In the genomic region with DNA sequence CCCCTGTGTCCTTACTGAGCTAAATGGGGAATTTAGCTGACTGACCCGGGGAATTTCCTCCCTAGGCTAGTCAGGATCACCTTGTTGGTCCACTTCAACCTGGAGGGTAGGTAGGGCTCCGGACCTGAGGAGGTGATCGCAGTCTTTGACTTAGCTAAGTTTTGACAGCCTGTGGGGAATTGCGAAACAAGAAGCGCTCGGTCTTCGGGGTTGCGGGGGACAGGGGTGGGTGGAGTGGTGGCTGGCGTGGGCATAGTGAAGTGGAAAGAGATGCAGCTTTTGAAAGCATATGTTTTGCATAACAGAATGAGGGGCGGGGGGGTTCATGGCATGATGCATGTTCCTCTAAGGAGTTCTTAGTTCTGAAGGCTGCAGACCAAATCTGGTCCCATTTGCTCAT, we compare ENCODE assay signal across 8 mouse cellular contexts. TPM values are rescaled to one million over a fixed set of nuclear protein-coding genes. Genes with fewer than 3 reads are reported as not detected.
DNase-seq lines count a peak whose midpoint lies in the region; ATAC-seq and TF ChIP-seq lines count a peak whose summit lies in the region.

No protein-coding gene starts in this region.

- no peaks in the 10 kb centered on the region for H3K9me3 ChIP-seq in kidney, embryonic 15.5 days (replicated peaks)
- no peaks in the 10 kb centered on the region for H3K9me3 ChIP-seq in heart, embryonic 13.5 days
- no peaks in the 10 kb centered on the region for H3K9me3 ChIP-seq in liver, embryonic 11.5 days (ENCODE audit: control insufficient read depth, low read length)
- H3K9me3 ChIP-seq in midbrain, embryonic 16.5 days (replicated peaks; ENCODE audit: control insufficient read depth, low read length, poor library complexity, severe bottlenecking), result no peaks in the 10 kb centered on the region

- TF ChIP-seq CTCF in brain, embryonic 14.5 days (IDR thresholded peaks at IDR 0.05; ENCODE audit: borderline replicate concordance, extremely low read depth, insufficient read depth, insufficient read length), result no peak

- no peak for TF ChIP-seq POLR2A in brain, embryonic 14.5 days (IDR thresholded peaks at IDR 0.05; ENCODE audit: borderline replicate concordance, extremely low read depth, insufficient read depth, insufficient read length, poor library complexity, severe bottlenecking)

- H3K9ac ChIP-seq in kidney, embryonic 15.5 days, result peak overlapping the region; percentile 71
- H3K9ac ChIP-seq in heart, embryonic 13.5 days, result peak overlapping the region; percentile 91
- peak overlapping the region; percentile 81 for H3K9ac ChIP-seq in liver, embryonic 11.5 days (ENCODE audit: low read depth, low read length)
- H3K9ac ChIP-seq in midbrain, embryonic 16.5 days (ENCODE audit: low read depth, low read length), result peak overlapping the region; percentile 80

- H3K36me3 ChIP-seq in kidney, embryonic 15.5 days, result peaks cover 35% of the 10 kb centered on the region
- H3K36me3 ChIP-seq in heart, embryonic 13.5 days, result peaks cover 41% of the 10 kb centered on the region
- peaks cover 14% of the 10 kb centered on the region for H3K36me3 ChIP-seq in liver, embryonic 11.5 days (ENCODE audit: control insufficient read depth, insufficient read depth, low read length)
- 0 out of 2 replicates have a peak, but pooled peaks cover 2% of the 10 kb centered on the region for H3K36me3 ChIP-seq in midbrain, embryonic 16.5 days (ENCODE audit: control insufficient read depth, insufficient read depth, low read length)

- 3% methylated on average over 10 of the region's 10 CpGs for WGBS in kidney, embryonic 15.5 days
- 2% methylated on average over 10 of the region's 10 CpGs for WGBS in heart, embryonic 13.5 days
- 6% methylated on average over 10 of the region's 10 CpGs for WGBS in liver, embryonic 11.5 days
- 3% methylated on average over 10 of the region's 10 CpGs for WGBS in midbrain, embryonic 16.5 days

- H3K27me3 ChIP-seq in kidney, embryonic 15.5 days, result no peaks in the 10 kb centered on the region
- no peaks in the 10 kb centered on the region for H3K27me3 ChIP-seq in heart, embryonic 13.5 days (replicated peaks)
- no peaks in the 10 kb centered on the region for H3K27me3 ChIP-seq in liver, embryonic 11.5 days (replicated peaks; ENCODE audit: control insufficient read depth, insufficient read depth, low read length)
- no peaks in the 10 kb centered on the region for H3K27me3 ChIP-seq in midbrain, embryonic 16.5 days (ENCODE audit: control insufficient read depth, insufficient read depth, low read depth, low read length)

- H3K4me1 ChIP-seq in kidney, embryonic 15.5 days, result peaks cover 11% of the 10 kb centered on the region
- H3K4me1 ChIP-seq in heart, embryonic 13.5 days, result peaks cover 11% of the 10 kb centered on the region
- H3K4me1 ChIP-seq in liver, embryonic 11.5 days (replicated peaks; ENCODE audit: control insufficient read depth, insufficient read depth, low read length), result 0 out of 2 replicates have a peak, but pooled peaks cover 6% of the 10 kb centered on the region
- peaks cover 7% of the 10 kb centered on the region for H3K4me1 ChIP-seq in midbrain, embryonic 16.5 days (ENCODE audit: control insufficient read depth, insufficient read depth, low read length)

- peak overlapping the region; percentile 94 for H3K27ac ChIP-seq in kidney, embryonic 15.5 days
- H3K27ac ChIP-seq in heart, embryonic 13.5 days (replicated peaks), result peak overlapping the region; percentile 93
- peak overlapping the region; percentile 90 for H3K27ac ChIP-seq in liver, embryonic 11.5 days (ENCODE audit: low read depth, low read length)
- peak overlapping the region; percentile 59; the same call in 1 of the 2 replicates for H3K27ac ChIP-seq in midbrain, embryonic 16.5 days (ENCODE audit: low read length)

- DNase-seq in kidney, adult 9 months, result no peak
- DNase-seq in brain, embryonic 14.5 days (ENCODE audit: low read depth), result peak; percentile 13
- no peak for DNase-seq in liver, embryonic 11.5 days (ENCODE audit: low spot score)
- DNase-seq in left cerebral cortex, adult 9 months (ENCODE audit: low spot score in 2 of 2), result no peak
- no peak for DNase-seq in frontal cortex, postnatal 14 days (ENCODE audit: low spot score in 2 of 2)

- ATAC-seq in kidney, embryonic 15.5 days (replicated peaks; ENCODE audit: low FRiP score), result no peak
- no peak for ATAC-seq in heart, embryonic 13.5 days (ENCODE audit: extremely low read depth, insufficient number of reproducible peaks, low FRiP score, low TSS enrichment)
- ATAC-seq in liver, embryonic 11.5 days (replicated peaks; ENCODE audit: low FRiP score), result peak; percentile 10; the same call in 1 of the 2 replicates
- ATAC-seq in midbrain, embryonic 16.5 days, result no peak

- peak overlapping the region; percentile 85 for H3K4me2 ChIP-seq in kidney, embryonic 15.5 days
- peak overlapping the region; percentile 99 for H3K4me2 ChIP-seq in heart, embryonic 13.5 days
- H3K4me2 ChIP-seq in liver, embryonic 11.5 days, result peak overlapping the region; percentile 94
- peak overlapping the region; percentile 93 for H3K4me2 ChIP-seq in midbrain, embryonic 16.5 days (ENCODE audit: low read length)

- peak overlapping the region; percentile 86 for H3K4me3 ChIP-seq in kidney, embryonic 15.5 days (replicated peaks)
- H3K4me3 ChIP-seq in heart, embryonic 13.5 days, result peak overlapping the region; percentile 83
- peak overlapping the region; percentile 77 for H3K4me3 ChIP-seq in liver, embryonic 11.5 days (ENCODE audit: low read depth, low read length)
- H3K4me3 ChIP-seq in midbrain, embryonic 16.5 days (ENCODE audit: low read depth, low read length), result peak overlapping the region; percentile 84

RNA-seq across cellular contexts. Expression of a gene that starts 0.8 kb away (rescaled TPM):
- 33.9 and 34.6 TPM in 2 replicates for polyA plus RNA-seq in kidney, embryonic 15.5 days (2015; fragmentation: Nextera tagmentation; extraction: Ambion mirVana)
- polyA plus RNA-seq in brain, embryonic 14.5 days (2012; rRNA removed), result 8.6 and 9.7 TPM in 2 replicates
- 24.6 and 29.4 TPM in 2 replicates for polyA plus RNA-seq in heart, embryonic 13.5 days (2015; fragmentation: Nextera tagmentation; extraction: Ambion mirVana)
- polyA plus RNA-seq in liver, embryonic 11.5 days (2014; fragmentation: Nextera tagmentation; extraction: Ambion mirVana), result 29.4 and 31.8 TPM in 2 replicates
- 10.7 and 11.1 TPM in 2 replicates for polyA plus RNA-seq in midbrain, embryonic 16.5 days (2015; fragmentation: Nextera tagmentation; extraction: Ambion mirVana)

RNA-seq across cellular contexts. Expression of a gene that starts 24.0 kb away (rescaled TPM):
- polyA plus RNA-seq in kidney, embryonic 15.5 days (2015; fragmentation: Nextera tagmentation; extraction: Ambion mirVana), result not detected in 2 replicates
- polyA plus RNA-seq in brain, embryonic 14.5 days (2012; rRNA removed), result 0.03 TPM in 1 of 2 replicates, not detected in the other
- 0.13 TPM in 1 of 2 replicates, not detected in the other for polyA plus RNA-seq in heart, embryonic 13.5 days (2015; fragmentation: Nextera tagmentation; extraction: Ambion mirVana)
- polyA plus RNA-seq in liver, embryonic 11.5 days (2014; fragmentation: Nextera tagmentation; extraction: Ambion mirVana), result 0.16 and 0.25 TPM in 2 replicates
- not detected in 2 replicates for polyA plus RNA-seq in midbrain, embryonic 16.5 days (2015; fragmentation: Nextera tagmentation; extraction: Ambion mirVana)

RNA-seq across cellular contexts. Expression of a gene that starts 28.6 kb away (rescaled TPM):
- polyA plus RNA-seq in kidney, embryonic 15.5 days (2015; fragmentation: Nextera tagmentation; extraction: Ambion mirVana), result 22.8 and 23.9 TPM in 2 replicates
- polyA plus RNA-seq in brain, embryonic 14.5 days (2012; rRNA removed), result 78.8 and 84.4 TPM in 2 replicates
- 18.0 and 18.8 TPM in 2 replicates for polyA plus RNA-seq in heart, embryonic 13.5 days (2015; fragmentation: Nextera tagmentation; extraction: Ambion mirVana)
- polyA plus RNA-seq in liver, embryonic 11.5 days (2014; fragmentation: Nextera tagmentation; extraction: Ambion mirVana), result 15.1 and 16.0 TPM in 2 replicates
- polyA plus RNA-seq in midbrain, embryonic 16.5 days (2015; fragmentation: Nextera tagmentation; extraction: Ambion mirVana), result 22.1 and 23.2 TPM in 2 replicates
